Mouse (Mus musculus): ENCODE data around the gene Slfn9. TPM values are rescaled to one million over a fixed set of nuclear protein-coding genes. Genes with fewer than 3 reads are reported as not detected.
"Not testable (repeated sequence)": the region's sequence is repeated elsewhere in the genome, so short reads cannot be mapped to it uniquely, and the experiment has no call there.

Gene Slfn9
- total RNA-seq (2021), result under 1 TPM; 0.14 to 0.28 TPM
- long read RNA-seq, experiment 1, result 0 reads
- long read RNA-seq, experiment 2, result 0 reads

DNA sequence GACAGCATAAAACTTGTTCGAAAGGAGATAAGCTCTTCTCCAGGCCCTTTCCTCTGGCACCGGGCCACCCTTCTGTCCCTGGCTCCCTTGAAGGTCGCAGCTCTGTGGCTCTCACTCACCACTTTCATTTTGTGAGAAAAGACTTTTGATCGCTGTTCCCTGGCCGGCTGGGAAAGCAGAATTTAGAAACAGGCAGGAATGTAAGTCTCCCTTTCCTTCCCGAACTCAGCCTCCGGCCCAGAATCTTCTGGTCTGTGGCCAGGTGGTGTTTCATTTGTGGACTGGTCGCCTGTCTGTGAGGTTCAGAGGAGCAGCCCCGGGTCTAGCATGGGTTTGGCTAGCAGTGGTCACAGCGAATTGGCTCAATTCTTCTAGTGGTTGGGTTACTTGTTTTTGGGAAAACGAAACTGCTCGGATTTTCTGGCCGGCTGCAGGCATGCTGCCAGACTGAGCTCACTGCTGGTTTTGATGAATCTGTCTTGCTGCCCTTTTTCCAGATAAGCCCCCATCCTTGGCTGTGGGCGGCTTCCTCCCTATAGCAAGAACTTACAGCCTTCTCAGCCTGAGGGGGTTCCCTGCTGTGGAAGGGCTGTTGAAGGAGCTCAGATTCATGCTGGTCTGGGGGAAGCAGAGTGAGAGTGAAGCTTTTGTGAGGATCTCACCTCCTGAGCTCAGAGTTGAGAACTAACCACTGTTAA, at the start of gene Slfn9:
TSS of gene Slfn9 (minus strand) at position 362 of the 698 bp plus-strand sequence.
- DNase-seq (ENCODE audit: low spot score), result peak; percentile 31

DNA sequence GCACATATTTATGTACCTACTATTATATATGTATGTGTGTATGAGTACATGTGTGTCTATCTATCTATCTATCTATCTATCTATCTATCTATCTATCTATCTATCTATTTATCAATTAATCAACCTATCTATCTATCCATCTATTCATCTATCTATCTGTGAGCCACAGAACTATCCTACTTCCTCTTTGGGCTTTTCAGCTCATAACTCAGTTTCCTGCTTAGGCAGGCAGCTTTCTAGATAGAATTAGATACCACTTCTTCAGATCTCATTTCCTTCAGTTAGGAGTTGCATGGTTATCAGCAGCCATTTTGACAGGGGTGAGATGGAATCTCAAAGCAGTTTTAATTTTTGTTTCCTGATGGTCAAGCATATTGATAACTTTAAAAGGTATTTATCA, 49.4 kb upstream of the Slfn9 start:
- no peak for DNase-seq (ENCODE audit: low spot score)

DNA sequence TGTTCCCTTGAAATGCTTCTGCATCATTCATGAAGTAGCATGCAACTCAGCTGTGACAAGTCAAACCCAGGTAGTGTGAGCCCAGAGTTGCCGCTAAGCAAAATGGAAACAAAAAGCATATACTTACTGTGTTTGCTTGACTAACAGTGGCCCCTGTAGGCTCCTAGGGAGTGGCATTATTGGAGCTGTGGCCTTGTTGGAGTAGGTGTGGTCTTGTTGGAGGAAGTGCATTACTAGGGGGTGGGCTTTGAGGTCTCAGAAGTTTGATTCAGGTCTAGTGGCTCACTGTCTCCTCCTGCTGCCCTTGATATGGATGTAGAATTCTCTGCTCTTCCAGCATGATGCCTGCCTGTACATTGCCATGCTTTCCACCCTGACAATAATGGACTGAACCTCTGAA, 48.7 kb upstream of the Slfn9 start:
- DNase-seq (ENCODE audit: low spot score), result no peak

DNA sequence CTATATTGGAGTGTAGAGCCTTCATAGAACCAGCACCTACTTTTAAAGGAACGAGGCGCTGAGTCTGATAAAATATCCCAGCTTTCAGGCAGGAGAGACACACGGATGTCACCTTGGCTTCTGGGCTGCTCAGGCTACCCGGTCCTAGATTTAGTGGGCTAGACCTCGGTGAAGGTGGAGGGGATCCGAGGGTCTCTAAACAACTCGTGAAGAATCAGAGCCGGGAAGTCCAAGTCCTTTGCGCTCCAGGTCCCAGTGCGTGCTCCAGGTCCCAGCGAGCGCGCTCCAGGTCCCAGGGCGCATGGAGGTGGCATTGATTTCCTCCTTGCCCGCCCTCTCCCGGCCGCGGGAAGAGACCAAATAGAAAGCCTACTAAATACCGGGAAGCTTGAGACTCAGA, 48.2 kb upstream of the Slfn9 start:
- no peak for DNase-seq (ENCODE audit: low spot score)

DNA sequence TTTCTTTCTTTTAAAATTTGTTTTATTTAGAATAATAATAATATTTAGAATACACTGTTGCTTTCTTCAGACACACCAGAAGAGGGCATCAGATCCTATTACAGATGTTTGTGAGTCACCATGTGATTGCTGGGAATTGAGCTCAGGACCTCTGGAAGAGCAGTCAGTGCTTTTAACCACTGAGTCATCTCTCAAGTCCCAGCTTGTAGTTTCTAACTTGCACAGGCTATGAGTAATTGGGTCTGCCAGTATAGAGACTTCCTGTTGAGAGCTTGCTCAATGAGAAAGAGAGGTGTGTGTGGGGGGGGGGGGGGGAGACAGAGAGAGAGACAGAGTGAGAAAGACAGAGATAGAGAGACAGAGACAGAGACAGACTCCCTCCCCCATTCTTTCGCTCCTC, 47.5 kb upstream of the Slfn9 start:
- no peak for DNase-seq (ENCODE audit: low spot score)

DNA sequence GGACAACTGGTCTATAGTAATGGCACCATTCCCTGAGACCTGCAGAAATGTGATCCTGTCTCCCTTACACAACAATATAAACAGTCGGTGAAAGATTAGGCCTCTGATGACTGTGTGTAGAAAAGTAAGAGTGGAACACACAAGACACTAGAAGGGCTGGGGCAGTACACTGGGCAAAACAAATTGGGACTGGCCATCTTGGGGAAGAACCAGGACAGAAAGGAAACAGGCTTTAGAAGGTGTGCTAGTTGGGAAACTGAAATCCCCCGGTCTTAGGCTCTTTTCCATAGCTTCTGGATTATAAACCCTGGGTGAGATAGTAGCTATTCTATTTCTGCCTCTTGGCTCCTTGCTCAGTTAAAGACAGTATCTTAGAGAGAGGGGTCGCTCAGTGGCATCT, 47.1 kb upstream of the Slfn9 start:
- not testable (repeated sequence) for DNase-seq (ENCODE audit: low spot score)

DNA sequence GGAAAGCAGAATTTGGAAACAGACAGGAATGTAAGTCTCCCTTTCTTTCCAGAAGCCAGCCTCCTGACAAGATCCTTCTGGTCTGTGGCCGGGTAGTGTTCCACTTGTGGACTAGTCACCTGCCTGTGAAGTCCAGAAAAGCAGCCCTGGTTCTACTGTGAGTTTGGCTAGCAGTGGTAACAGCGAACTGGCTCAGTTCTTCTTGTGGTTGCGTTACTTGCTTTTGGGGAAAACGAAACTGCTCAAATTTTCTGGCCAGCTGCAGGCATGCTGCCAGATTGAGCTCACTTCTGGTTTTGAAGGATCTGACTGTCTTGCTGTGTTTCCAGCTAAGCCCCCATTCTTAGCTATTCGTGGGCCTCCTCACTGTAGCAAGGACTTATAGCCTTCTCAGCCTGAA, 29.0 kb upstream of the Slfn9 start, which contains the start of gene Slfn8:
TSS of gene Slfn8 (minus strand) at position 190 of the 400 bp plus-strand sequence.
- peak; percentile 47 for DNase-seq (ENCODE audit: low spot score)

DNA sequence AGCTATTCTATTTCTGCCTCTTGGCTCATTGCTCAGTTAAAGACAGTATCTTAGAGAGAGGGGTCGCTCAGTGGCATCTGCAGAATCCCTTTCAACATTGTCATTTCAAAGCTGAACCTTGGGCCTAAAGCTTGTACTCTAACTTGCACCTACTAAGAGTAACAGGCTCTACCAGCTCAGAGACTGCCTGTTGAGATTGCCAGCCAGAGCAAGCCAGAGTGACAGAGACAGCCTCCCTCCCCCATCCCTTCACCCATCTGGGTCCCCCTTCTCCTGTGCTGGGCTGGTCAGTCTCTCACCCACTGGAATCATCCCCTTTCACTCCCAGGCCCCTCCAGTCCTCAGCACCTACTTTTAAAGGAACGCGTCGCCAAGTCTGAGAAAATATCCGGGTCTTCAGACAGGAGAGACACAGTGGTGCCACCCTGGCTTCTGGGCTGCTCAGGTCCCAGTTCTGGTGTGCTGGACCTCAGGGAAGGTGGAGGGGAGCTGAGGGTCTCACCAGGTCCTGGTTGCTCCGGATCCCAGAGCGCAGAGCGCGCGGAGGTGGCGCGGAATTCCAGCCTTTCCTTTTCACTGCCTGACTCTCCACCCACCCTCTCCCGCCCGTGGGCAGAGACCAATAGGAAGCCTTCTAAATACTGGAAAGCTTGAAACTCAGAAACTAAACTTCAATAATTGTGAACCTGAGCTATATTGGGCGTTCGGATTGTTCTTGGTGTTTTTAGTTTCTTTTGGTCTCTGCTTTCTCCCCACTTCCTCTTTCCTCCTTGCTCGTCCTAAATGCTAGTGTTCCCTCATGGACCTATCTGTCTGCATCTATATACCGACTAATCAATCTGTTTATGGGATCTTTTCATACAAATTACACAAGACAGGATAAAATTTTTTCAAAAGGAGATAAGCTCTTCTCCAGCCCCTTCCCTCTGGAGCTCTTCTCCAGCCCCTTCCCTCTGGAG, 28.2 kb upstream of the Slfn9 start:
- not testable (repeated sequence) for DNase-seq (ENCODE audit: low spot score)

DNA sequence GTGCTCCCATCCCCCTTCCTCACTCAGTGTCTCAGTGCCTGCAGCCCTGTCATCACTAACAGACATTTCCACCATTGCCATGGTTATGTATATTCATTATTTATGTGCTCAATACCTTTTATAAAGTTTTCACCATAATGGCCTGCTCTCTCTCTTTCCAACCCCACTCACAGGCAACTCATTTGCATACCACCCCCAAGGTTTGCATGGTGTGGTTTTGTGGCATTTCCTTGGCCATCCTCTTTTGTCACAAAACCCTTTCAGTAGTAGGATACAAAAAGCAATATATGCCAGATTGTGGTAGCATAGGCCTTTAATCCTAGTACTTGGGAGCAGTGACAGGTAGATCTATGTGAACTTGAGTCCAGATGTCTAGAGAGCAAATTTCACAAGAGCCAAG, 24.5 kb upstream of the Slfn9 start:
- no peak for DNase-seq (ENCODE audit: low spot score)

DNA sequence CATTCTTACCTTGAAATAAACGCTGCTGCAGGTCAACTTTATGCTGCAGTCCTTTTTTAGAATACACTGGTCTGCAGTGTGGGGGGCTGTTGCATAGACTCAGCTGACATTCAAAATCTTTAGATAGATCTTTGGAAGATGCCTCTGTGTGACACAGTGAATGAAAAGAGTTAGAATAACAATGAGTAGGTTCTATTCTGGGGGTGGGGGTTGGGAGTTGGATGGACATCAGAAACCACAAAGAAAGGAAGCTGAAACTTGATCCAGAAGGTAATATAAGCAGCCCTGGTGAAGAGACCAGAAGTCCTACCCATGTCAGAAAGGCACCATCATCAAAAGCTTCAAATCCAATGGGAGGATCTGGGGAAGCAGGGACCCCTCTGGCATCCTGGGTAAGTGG, 21.7 kb upstream of the Slfn9 start:
- no peak for DNase-seq (ENCODE audit: low spot score)

DNA sequence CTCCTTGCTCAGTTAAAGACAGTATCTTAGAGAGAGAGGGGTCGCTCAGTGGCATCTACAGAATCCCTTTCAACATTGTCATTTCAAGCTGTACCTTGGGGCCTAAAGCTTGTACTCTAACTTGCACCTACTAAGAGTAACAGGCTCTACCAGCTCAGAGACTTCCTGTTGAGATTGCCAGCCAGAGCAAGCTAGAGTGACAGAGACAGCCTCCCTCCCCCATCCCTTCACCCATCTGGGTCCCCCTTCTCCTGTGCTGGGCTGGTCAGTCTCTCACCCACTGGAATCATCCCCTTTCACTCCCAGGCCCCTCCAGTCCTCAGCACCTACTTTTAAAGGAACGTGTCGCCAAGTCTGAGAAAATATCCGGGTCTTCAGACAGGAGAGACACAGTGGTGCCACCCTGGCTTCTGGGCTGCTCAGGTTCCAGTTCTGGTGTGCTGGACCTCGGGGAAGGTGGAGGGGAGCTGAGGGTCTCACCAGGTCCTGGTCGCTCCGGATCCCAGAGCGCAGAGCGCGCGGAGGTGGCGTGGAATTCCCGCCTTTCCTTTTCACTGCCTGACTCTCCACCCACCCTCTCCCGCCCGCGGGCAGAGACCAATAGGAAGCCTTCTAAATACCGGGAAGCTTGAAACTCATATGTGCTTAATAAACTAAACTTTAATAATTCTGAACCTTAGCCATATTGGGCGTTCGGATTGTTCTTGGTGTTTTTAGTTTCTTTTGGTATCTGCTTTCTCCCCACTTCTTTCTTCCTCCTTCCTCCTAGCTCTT, 831 bp downstream of the Slfn9 start:
- peak; percentile 22 for DNase-seq (ENCODE audit: low spot score)

DNA sequence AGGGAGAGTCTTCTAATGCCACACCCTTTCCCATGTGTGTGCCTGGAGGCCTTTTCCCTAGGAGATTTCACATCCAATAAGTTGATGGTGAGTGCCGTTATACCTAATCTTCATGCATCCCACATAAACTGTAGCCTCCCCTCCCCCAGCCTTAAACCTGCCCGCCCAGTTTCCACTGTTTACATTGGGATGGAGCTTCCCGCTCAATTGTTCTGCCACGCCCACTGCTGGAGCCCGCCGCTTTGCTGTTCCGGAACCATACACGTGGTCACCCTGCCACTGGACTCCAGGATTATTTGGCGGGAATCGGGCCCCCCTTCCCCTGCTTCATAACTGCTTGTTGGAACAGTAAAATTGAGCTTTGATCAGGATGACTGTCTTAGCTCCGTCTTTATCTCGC, 2.3 kb downstream of the Slfn9 start:
- no peak for DNase-seq (ENCODE audit: low spot score)

DNA sequence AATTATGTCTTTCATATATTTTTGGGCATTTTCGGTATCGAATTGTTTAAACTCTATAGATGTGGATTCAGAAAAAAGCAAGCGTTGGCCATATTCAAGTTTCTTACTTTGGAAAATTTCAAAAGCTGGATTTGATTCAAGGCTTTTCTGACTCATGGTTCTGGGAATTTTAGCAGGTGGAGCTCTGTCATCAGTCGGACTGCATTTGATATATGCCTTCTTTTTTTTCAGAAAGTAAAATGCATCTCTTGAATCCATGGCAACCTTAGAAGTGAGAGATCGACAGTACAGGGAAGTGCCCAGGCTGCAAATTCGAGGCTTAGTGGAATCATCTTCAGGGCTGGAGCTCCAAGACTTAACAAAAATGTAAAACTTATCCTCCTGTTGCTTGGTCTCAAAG, 4.0 kb downstream of the Slfn9 start:
- DNase-seq (ENCODE audit: low spot score), result no peak

DNA sequence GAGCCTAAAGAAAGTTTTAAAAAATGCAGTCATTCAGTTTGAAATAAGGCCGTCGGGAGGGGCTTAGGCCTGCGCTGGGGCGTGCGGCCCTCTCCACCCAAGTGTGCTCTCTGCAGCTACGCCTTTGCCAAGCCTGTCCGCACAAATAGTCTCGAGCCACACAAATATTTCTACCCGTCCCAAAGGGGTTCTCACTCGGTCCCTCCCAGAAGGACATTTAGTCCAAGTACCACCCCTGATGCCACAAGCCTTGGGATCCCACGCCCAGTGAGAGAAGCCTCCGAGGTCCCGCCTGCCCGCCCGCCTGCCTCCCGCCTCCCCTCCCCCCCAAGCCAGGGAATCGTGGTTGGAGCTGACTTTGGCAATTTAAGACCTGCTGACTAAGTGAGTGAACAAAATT, 8.4 kb downstream of the Slfn9 start:
- DNase-seq (ENCODE audit: low spot score), result peak; percentile 44

DNA sequence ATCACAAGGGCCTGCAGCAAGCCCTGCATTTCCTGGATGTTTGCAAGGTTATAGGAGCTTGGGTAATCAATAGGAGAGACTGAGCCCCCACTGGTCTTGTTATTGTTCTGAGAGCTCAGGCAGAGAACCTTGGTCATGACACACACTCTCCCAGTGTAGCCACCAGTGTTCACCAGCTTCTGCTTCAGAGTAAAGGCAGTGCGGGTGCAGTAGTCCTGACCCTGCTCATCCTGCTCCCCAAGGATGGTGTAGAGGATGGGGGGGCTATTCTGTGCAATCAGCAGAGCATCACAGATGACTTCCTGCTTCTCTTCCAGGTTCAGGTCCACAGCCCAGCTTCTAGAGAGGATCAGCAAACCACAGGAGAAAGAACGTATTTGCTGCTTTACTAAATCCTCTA, 9.2 kb downstream of the Slfn9 start:
- DNase-seq (ENCODE audit: low spot score), result not testable (repeated sequence)

DNA sequence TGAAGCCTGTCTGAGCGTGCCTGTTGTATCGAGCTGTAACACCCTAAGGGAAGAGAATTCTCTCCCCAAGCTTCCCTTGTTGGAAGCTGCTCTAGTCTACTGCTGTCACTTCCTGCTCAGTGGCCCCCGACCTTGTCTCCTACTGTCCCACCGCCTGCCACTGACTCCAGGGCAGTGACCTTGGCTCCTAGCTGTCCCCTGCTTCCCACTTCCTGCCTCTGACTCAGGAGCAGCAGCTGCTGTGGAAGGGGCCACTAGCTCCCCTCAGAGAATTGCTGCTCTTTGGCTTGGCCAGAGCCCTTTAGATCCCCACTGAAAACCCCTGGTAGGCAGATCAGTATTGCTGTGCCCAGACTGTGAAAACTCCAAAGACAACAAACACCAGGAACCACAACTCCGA, 17.7 kb downstream of the Slfn9 start:
- no peak for DNase-seq (ENCODE audit: low spot score)

DNA sequence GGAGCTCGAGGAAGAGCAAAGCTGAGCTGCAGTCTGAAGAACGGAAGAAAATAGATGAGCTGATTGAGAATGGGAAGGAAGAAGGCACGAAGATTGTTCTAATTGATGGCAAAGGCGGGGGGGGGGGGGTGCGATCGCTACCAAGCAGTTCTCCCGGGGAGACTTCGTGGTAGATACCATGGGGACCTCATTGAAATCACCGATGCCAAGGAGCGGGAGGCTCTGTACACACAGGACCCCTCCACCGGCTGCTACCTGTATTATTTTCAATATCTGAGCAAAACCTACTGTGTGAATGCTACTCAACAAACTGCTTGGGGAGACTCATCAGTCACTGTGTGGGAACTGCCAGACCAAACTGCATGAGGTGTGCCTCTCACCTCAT, 20.0 kb downstream of the Slfn9 start:
- DNase-seq (ENCODE audit: low spot score), result no peak

DNA sequence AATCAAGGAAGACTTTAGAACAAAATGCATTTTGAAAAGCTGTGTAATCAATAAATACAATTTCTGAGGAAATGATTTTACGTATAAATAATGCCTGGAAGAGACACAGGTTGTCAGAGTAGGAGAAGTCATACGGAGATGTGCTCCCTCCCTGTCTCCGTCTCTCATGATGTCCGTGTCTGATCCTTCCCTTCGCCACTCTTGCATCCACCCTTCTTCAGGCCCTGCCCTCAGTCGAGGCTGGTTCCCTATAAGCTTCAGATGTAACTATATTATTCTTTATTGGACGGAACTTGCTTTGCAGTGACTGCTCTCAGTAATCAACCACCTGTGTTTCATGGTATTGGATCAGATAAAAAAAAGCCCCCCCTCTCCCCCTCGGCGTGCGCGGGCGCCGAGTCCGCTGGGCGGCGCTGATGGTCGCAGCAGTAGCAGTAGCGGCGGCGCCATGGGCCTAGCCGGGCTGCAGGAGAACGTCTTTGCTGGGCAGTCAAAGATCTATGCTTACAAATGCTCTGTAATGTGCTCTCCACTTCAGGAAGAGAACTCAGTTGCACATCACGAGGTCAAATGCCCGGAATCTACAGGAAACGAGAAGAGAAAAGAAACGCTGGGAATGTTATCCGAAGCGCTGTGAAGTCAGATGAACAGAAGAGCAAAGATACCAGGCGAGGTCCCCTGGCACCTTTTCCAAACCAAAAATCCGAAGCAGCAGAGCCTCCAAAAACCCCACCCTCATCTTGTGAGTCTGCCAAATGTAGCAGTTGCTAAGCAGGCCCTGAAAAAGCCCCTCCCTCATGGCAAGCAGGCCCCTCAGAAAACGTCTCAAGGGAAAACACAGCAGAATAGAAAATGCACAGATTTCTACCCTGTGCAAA, 20.7 kb downstream of the Slfn9 start:
- no peak for DNase-seq (ENCODE audit: low spot score)

DNA sequence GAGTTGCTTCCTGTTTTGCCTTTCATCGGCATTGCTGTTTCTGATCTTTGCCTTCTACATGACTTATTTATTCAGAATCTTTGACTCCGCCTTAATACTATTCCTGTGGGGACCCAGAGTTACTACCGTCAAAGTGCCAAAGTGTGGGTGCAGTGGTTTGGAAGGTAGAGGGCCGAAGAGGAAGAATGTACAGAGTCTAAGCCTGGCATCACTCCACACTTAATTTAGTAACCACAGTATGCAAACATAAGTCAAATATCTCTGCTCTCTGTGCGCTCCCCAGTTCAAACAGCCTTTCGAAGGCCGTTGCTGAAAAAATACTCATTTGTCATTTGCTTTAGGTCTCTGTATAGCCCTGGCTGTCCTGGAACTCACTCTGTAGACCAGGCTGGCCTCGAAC, 29.4 kb downstream of the Slfn9 start:
- DNase-seq (ENCODE audit: low spot score), result no peak

DNA sequence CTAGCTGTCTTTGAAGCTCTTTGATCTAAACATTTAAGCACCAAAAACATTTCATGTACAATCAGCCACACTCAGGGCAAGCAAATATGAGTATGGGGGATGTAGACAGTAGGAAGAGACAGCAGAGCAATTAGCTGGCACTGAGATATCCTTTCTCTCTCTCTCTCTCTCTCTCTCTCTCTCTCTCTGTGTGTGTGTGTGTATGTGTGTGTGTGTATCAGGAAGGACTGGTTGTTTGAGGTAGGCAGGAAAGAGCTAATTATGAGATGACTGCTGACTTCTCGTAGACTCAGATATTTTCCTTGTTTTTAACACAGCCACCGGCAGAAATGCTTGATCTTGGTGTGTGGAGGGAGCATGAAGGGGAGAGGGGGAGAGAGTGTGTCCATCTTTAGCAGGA, 29.9 kb downstream of the Slfn9 start:
- no peak for DNase-seq (ENCODE audit: low spot score)

DNA sequence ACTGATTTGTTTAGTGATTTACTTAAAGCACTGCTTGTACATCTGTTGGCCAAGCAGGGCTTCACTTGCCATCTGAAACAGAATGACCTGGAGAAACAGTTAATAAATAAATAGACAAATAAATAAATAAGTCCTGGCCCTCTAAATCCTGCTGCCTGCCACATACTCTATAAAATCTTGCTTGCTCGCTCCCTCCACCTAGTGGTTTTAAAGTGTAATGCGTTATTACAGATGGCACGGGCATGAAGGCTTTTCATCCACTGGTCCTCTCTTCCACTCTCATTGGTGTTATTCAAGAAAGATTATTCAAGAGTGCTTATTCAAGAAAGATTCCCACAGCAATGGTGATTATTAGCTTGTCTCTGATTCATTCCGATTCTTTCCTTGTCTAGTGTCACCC, 32.0 kb downstream of the Slfn9 start:
- peak; percentile 60 for DNase-seq (ENCODE audit: low spot score)

All from gastrocnemius, adult 18-20 months (tissue).